Mouse (Mus musculus): ENCODE data around the gene Oit3.

Gene Oit3

GRCm38 (mm10) chr10:59441735-59442134 lies at the start of gene Oit3:
Gene Oit3, minus strand, starts transcription at chr10:59441778.
- in situ Hi-C loops (cut with MboI, MseI), result no loop called here

- in situ Hi-C loops (cut with MboI, MseI), result no loop called here
Measured at GRCm38 (mm10) chr10:59490920-59491319, 49.3 kb upstream of the Oit3 start.

GRCm38 (mm10) chr10:59489411-59489810 lies 47.8 kb upstream of the Oit3 start:
- in situ Hi-C loops (cut with MboI, MseI), result no loop called here

- in situ Hi-C loops (cut with MboI, MseI), result no loop called here
Measured at GRCm38 (mm10) chr10:59487351-59487750, 45.8 kb upstream of the Oit3 start.

GRCm38 (mm10) chr10:59484318-59484717 lies 42.7 kb upstream of the Oit3 start:
- in situ Hi-C loops (cut with MboI, MseI), result no loop called here

- in situ Hi-C loops (cut with MboI, MseI), result no loop called here
Measured at GRCm38 (mm10) chr10:59481381-59481780, 39.8 kb upstream of the Oit3 start.

- in situ Hi-C loops (cut with MboI, MseI), result no loop called here
Measured at GRCm38 (mm10) chr10:59470451-59470850, 28.9 kb upstream of the Oit3 start.

- in situ Hi-C loops (cut with MboI, MseI), result loop anchor here in 1 of 2 experiments (10.0 kb wide), 1 partner anchor 1248 kb away; no protein-coding TSS in a partner anchor
Measured at GRCm38 (mm10) chr10:59467297-59467696, 25.7 kb upstream of the Oit3 start.

- in situ Hi-C loops (cut with MboI, MseI), result loop anchor here in 1 of 2 experiments (10.0 kb wide), 1 partner anchor 1248 kb away; no protein-coding TSS in a partner anchor
Measured at GRCm38 (mm10) chr10:59466626-59467025, 25.0 kb upstream of the Oit3 start.

- in situ Hi-C loops (cut with MboI, MseI), result loop anchor here in 1 of 2 experiments (10.0 kb wide), 1 partner anchor 1249 kb away; no protein-coding TSS in a partner anchor
Measured at GRCm38 (mm10) chr10:59465546-59465945, 24.0 kb upstream of the Oit3 start.

GRCm38 (mm10) chr10:59462307-59462706 lies 20.7 kb upstream of the Oit3 start:
- in situ Hi-C loops (cut with MboI, MseI), result loop anchor here in 1 of 2 experiments (10.0 kb wide), 1 partner anchor 1252 kb away; no protein-coding TSS in a partner anchor

GRCm38 (mm10) chr10:59459767-59460166 lies 18.2 kb upstream of the Oit3 start:
- in situ Hi-C loops (cut with MboI, MseI), result loop anchor here in 1 of 2 experiments (10.0 kb wide), 1 partner anchor 1255 kb away; no protein-coding TSS in a partner anchor

- in situ Hi-C loops (cut with MboI, MseI), result no loop called here
Measured at GRCm38 (mm10) chr10:59454631-59455030, 13.1 kb upstream of the Oit3 start.

GRCm38 (mm10) chr10:59451839-59452238 lies 10.3 kb upstream of the Oit3 start:
- in situ Hi-C loops (cut with MboI, MseI), result no loop called here

- in situ Hi-C loops (cut with MboI, MseI), result no loop called here
Measured at GRCm38 (mm10) chr10:59447546-59447945, 6.0 kb upstream of the Oit3 start.

GRCm38 (mm10) chr10:59446911-59447437 lies 5.4 kb upstream of the Oit3 start:
- in situ Hi-C loops (cut with MboI, MseI), result no loop called here

- in situ Hi-C loops (cut with MboI, MseI), result no loop called here
Measured at GRCm38 (mm10) chr10:59444635-59445034, 3.1 kb upstream of the Oit3 start.

GRCm38 (mm10) chr10:59444106-59444505 lies 2.5 kb upstream of the Oit3 start:
- in situ Hi-C loops (cut with MboI, MseI), result no loop called here

- in situ Hi-C loops (cut with MboI, MseI), result no loop called here
Measured at GRCm38 (mm10) chr10:59443212-59443611, 1.6 kb upstream of the Oit3 start.

GRCm38 (mm10) chr10:59440177-59440576 lies 1.4 kb downstream of the Oit3 start:
- in situ Hi-C loops (cut with MboI, MseI), result no loop called here

GRCm38 (mm10) chr10:59439508-59439931 lies 2.1 kb downstream of the Oit3 start:
- in situ Hi-C loops (cut with MboI, MseI), result no loop called here

- in situ Hi-C loops (cut with MboI, MseI), result no loop called here
Measured at GRCm38 (mm10) chr10:59438651-59439050, 2.9 kb downstream of the Oit3 start.

- in situ Hi-C loops (cut with MboI, MseI), result no loop called here
Measured at GRCm38 (mm10) chr10:59435746-59436145, 5.8 kb downstream of the Oit3 start.
